Mouse (Mus musculus): ENCODE data around the gene Trim8.

DNA sequence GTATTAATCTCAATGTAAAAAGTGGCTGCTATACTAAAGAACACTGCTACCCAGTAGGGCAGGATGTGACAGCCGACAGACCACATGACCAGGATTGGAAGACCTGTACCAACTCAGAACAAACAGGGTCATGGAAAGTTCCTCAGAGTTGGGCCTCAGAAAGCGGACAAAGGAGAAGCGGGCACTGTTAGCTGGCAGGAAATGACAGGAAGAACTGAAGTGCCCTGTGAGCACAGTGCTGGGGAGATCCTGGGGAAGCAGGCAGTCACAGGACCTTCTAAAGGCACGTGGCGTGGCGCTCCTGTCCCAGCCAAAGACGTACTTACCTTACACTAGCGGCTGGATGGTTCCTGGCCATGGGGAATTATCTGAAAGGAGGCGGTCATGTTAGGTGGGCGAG lies 9.8 kb downstream of the Trim8 start:
- TF ChIP-seq CTCF (IDR thresholded peaks at IDR 0.05; ENCODE audit: borderline replicate concordance, extremely low read depth, insufficient read depth, insufficient read length) (no peak), POLR2A (IDR thresholded peaks at IDR 0.05; ENCODE audit: borderline replicate concordance, extremely low read depth, insufficient read depth, insufficient read length, poor library complexity, severe bottlenecking) (no peak)
